Mouse (Mus musculus) bone marrow, adult 2 months (tissue): ENCODE results near the gene Got2.

Source experiments
- CTCF ChIP-seq: fragments of 200-500 bp; IDR thresholded peaks from 2 replicates; pipeline ENCODE4 v1.5.1; 2011; ENCODE audit warnings: low read length, control low read depth; ENCODE audit not compliant: control insufficient read depth, insufficient read depth
- POLR2A ChIP-seq: fragments of 200-500 bp; IDR thresholded peaks from 2 replicates; pipeline ENCODE4 v1.6.1; 2011; ENCODE audit warnings: low read depth, mild to moderate bottlenecking, control low read depth, low read length, borderline replicate concordance; ENCODE audit not compliant: control insufficient read depth

DNA sequence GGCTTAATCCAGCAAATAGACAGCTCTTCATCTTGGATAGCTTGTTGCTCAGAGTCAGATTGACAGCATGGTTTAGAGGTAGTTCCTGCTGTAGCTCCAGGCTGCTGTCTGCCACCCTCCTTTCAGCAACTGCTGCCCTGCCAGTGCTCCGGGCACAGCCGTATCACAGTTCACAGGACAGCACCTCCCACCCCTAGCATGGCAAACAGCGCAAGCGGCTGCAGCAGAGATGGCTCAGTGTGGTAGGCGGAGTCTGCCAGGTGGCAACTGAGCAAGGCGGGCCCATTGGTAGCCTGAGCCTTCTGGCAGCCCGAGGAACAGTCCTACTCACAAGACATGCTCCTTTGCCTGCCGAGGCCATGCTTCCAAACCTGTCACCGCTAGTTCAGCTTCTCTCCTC is 27.8 kb upstream of the Got2 start:
- no peak for TF ChIP-seq CTCF
- peak; percentile 27; the same call in 1 of the 2 replicates for TF ChIP-seq POLR2A
